Mouse (Mus musculus): ENCODE measurements at regions not wholly inside any gene's neighbourhood (a gene's known extent, or its start where the extent isn't known, plus 50 kb on each side); places are given as distances from the start of the nearest gene placed in this dataset.

- Histone ChIP-seq H3K27ac (replicated peaks; ENCODE audit: low read depth, low read length) (no peak overlapping the region), H3K36me3 (ENCODE audit: control insufficient read depth, insufficient read depth, low read length) (no peaks in the 10 kb centered on the region), H3K4me3 (ENCODE audit: low read depth, low read length) (no peak overlapping the region), H3K27me3 (replicated peaks; ENCODE audit: control insufficient read depth, insufficient read depth, low read length) (no peaks in the 10 kb centered on the region), H3K9ac (ENCODE audit: low read depth, low read length) (no peak overlapping the region), H3K4me1 (ENCODE audit: control insufficient read depth, insufficient read depth, low read length) (no peaks in the 10 kb centered on the region), H3K9me3 (ENCODE audit: control insufficient read depth, low read length) (no peaks in the 10 kb centered on the region), H3K4me2 (ENCODE audit: low read depth, low read length) (no peak overlapping the region)
- 86% methylated on average over 10 of the region's 10 CpGs for WGBS
- DNase-seq (ENCODE audit: low spot score) (no peak), ATAC-seq (ENCODE audit: low read depth) (no peak)
Measured at GRCm38 (mm10) chr1:16809370-16810150, 716.4 kb upstream of the 4930444P10Rik start.

DNA sequence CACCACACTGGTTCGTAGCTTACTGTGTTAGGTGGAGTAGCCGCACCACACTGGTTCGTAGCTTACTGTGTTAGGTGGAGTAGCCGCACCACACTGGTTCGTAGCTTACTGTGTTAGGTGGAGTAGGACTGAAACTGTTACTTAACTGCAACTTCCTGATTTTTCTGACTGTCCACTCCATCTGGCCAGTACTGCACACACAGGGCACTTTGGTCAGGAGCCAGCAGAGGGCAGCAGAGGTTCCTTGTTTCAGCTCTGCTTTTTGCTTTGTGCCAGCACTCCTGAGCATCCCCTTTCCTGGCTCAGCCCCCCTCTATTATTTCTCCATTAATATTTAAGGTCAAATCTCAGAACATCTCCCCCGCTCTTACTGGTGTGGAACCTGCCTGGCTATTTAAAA lies 705.2 kb upstream of the 4930444P10Rik start:
- no peaks in the 10 kb centered on the region for H3K9me3 ChIP-seq (ENCODE audit: control insufficient read depth, low read length)
- H3K27me3 ChIP-seq (replicated peaks; ENCODE audit: control insufficient read depth, insufficient read depth, low read length): no peaks in the 10 kb centered on the region
- H3K4me2 ChIP-seq (ENCODE audit: low read depth, low read length): no peak overlapping the region
- DNase-seq (ENCODE audit: low spot score) (peak; percentile 51), ATAC-seq (ENCODE audit: low read depth) (peak; percentile 84)
- no peaks in the 10 kb centered on the region for H3K36me3 ChIP-seq (ENCODE audit: control insufficient read depth, insufficient read depth, low read length)
- WGBS: 65% methylated on average over 6 of the region's 6 CpGs
- no peak overlapping the region for H3K27ac ChIP-seq (replicated peaks; ENCODE audit: low read depth, low read length)
- H3K9ac ChIP-seq (ENCODE audit: low read depth, low read length): no peak overlapping the region
- H3K4me3 ChIP-seq (ENCODE audit: low read depth, low read length): no peak overlapping the region
- H3K4me1 ChIP-seq (ENCODE audit: control insufficient read depth, insufficient read depth, low read length): no peaks in the 10 kb centered on the region

DNA sequence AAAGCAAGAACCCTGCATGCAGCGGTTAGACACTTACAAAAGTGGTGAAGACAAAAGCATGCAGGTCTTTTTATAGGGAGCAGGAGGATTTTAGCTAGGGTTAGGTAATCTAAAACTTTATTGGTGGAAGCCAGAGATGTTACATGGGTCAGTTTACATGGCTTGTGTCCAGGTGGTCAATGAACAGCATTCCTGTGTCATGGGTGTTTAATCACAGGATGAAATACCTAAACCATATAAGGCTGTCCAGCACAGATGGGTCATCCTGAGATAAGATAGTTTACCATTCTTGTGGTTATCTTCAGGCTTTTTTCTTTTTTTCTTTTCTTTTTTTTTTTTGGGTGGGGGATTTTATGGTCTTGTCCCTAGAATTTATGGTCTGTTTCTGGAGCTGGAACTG lies 703.3 kb upstream of the 4930444P10Rik start:
- Histone ChIP-seq H3K9ac (ENCODE audit: low read depth, low read length) (no peak overlapping the region), H3K4me2 (ENCODE audit: low read depth, low read length) (no peak overlapping the region), H3K4me3 (ENCODE audit: low read depth, low read length) (no peak overlapping the region), H3K4me1 (ENCODE audit: control insufficient read depth, insufficient read depth, low read length) (no peaks in the 10 kb centered on the region), H3K36me3 (ENCODE audit: control insufficient read depth, insufficient read depth, low read length) (no peaks in the 10 kb centered on the region), H3K27ac (replicated peaks; ENCODE audit: low read depth, low read length) (no peak overlapping the region), H3K27me3 (replicated peaks; ENCODE audit: control insufficient read depth, insufficient read depth, low read length) (no peaks in the 10 kb centered on the region), H3K9me3 (ENCODE audit: control insufficient read depth, low read length) (no peaks in the 10 kb centered on the region)
- WGBS: 84% methylated on average over 1 of the region's 1 CpGs
- ATAC-seq (ENCODE audit: low read depth) (no peak), DNase-seq (ENCODE audit: low spot score) (no peak)

- WGBS: 94% methylated on average over 4 of the region's 4 CpGs
- no peaks in the 10 kb centered on the region for H3K36me3 ChIP-seq (ENCODE audit: control insufficient read depth, insufficient read depth, low read length)
- H3K27me3 ChIP-seq (replicated peaks; ENCODE audit: control insufficient read depth, insufficient read depth, low read length): no peaks in the 10 kb centered on the region
- no peaks in the 10 kb centered on the region for H3K4me1 ChIP-seq (ENCODE audit: control insufficient read depth, insufficient read depth, low read length)
- no peaks in the 10 kb centered on the region for H3K9me3 ChIP-seq (ENCODE audit: control insufficient read depth, low read length)
- DNase-seq (ENCODE audit: low spot score): no peak
- ATAC-seq (ENCODE audit: low read depth): no peak
- H3K9ac ChIP-seq (ENCODE audit: low read depth, low read length): no peak overlapping the region
- no peak overlapping the region for H3K27ac ChIP-seq (replicated peaks; ENCODE audit: low read depth, low read length)
- H3K4me3 ChIP-seq (ENCODE audit: low read depth, low read length): no peak overlapping the region
- H3K4me2 ChIP-seq (ENCODE audit: low read depth, low read length): no peak overlapping the region
Measured at GRCm38 (mm10) chr1:16790733-16791309, 697.7 kb upstream of the 4930444P10Rik start.

DNA sequence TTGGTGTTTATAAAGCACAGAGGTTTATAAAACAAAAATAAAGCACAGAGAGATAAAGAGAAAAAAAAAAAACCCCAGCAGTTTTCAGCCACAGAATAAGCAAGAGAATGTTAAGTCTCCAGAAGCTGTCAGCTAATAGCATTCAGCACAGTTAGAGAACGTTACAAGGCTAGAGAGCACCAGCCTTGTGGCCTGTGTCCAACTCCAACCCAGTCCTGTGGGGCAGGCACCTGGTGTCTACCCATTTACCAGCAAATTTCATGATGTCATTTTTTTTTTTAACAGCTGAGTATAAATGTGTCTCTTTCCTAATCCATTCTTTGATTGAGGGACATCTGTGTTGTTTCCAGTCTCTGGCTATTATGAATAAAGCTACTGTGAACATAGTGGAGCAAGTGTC lies 686.7 kb upstream of the 4930444P10Rik start:
- no peak overlapping the region for H3K4me3 ChIP-seq (ENCODE audit: low read depth, low read length)

GRCm38 (mm10) chr1:16760951-16761350 lies 667.8 kb upstream of the 4930444P10Rik start:
- 89% methylated on average over 1 of the region's 1 CpGs for WGBS
- Histone ChIP-seq H3K4me3 (ENCODE audit: low read depth, low read length) (no peak overlapping the region), H3K9me3 (ENCODE audit: control insufficient read depth, low read length) (no peaks in the 10 kb centered on the region), H3K36me3 (ENCODE audit: control insufficient read depth, insufficient read depth, low read length) (no peaks in the 10 kb centered on the region), H3K27ac (replicated peaks; ENCODE audit: low read depth, low read length) (no peak overlapping the region), H3K4me1 (ENCODE audit: control insufficient read depth, insufficient read depth, low read length) (no peaks in the 10 kb centered on the region), H3K9ac (ENCODE audit: low read depth, low read length) (no peak overlapping the region), H3K27me3 (replicated peaks; ENCODE audit: control insufficient read depth, insufficient read depth, low read length) (no peaks in the 10 kb centered on the region), H3K4me2 (ENCODE audit: low read depth, low read length) (no peak overlapping the region)
- no peak for DNase-seq (ENCODE audit: low spot score)
- no peak for ATAC-seq (ENCODE audit: low read depth)

More for the DNA sequence above, 686.7 kb upstream of the 4930444P10Rik start:
- no peak overlapping the region for H3K27ac ChIP-seq (replicated peaks; ENCODE audit: low read depth, low read length)
- WGBS: 42% methylated on average over 1 of the region's 1 CpGs
- H3K36me3 ChIP-seq (ENCODE audit: control insufficient read depth, insufficient read depth, low read length): no peaks in the 10 kb centered on the region
- H3K4me1 ChIP-seq (ENCODE audit: control insufficient read depth, insufficient read depth, low read length): no peaks in the 10 kb centered on the region
- ATAC-seq (ENCODE audit: low read depth): no peak
- no peaks in the 10 kb centered on the region for H3K27me3 ChIP-seq (replicated peaks; ENCODE audit: control insufficient read depth, insufficient read depth, low read length)
- no peak overlapping the region for H3K9ac ChIP-seq (ENCODE audit: low read depth, low read length)
- H3K9me3 ChIP-seq (ENCODE audit: control insufficient read depth, low read length): no peaks in the 10 kb centered on the region
- no peak for DNase-seq (ENCODE audit: low spot score)
- H3K4me2 ChIP-seq (ENCODE audit: low read depth, low read length): no peak overlapping the region
